ENCODE assay signal across 20 mouse cellular contexts in genomic region chr17:80719309-80719708, GRCm38 (mm10). TPM values are rescaled to one million over a fixed set of nuclear protein-coding genes. Genes with fewer than 3 reads are reported as not detected.
DNase-seq lines count a peak whose midpoint lies in the region; ATAC-seq and TF ChIP-seq lines count a peak whose summit lies in the region.
"Had no signal": no experiment of that assay in that cellular context is flagged by ENCODE, and none has a peak within 500 bp of the region (broad histone marks: within the 10 kb centered on the region; RNA-seq: fewer than 3 reads in every experiment).

No protein-coding gene starts in this region.

- H3K27me3 ChIP-seq in heart, embryonic 15.5 days: no peaks in the 10 kb centered on the region
- no peaks in the 10 kb centered on the region for H3K27me3 ChIP-seq in stomach, postnatal 0 days (ENCODE audit: control insufficient read depth, insufficient read depth, low read length)
- H3K27me3 ChIP-seq: heart, embryonic 13.5 days; hindbrain, embryonic 15.5 days had no signal

- H3K9ac ChIP-seq in heart, embryonic 15.5 days: no peak overlapping the region
- H3K9ac ChIP-seq in stomach, postnatal 0 days (ENCODE audit: low read length): no peak overlapping the region
- H3K9ac ChIP-seq: heart, embryonic 13.5 days; hindbrain, embryonic 15.5 days had no signal

- no peaks in the 10 kb centered on the region for H3K36me3 ChIP-seq in heart, embryonic 15.5 days
- no peaks in the 10 kb centered on the region for H3K36me3 ChIP-seq in stomach, postnatal 0 days (ENCODE audit: control insufficient read depth, insufficient read depth, low read length)
- H3K36me3 ChIP-seq: G1E; heart, embryonic 13.5 days; hindbrain, embryonic 15.5 days had no signal

- no peak for TF ChIP-seq EP300 in stomach, postnatal 0 days (optimal IDR thresholded peaks at IDR 0.05)

- H3K4me1 ChIP-seq in heart, embryonic 15.5 days (replicated peaks): peaks cover 50% of the 10 kb centered on the region
- H3K4me1 ChIP-seq in bone marrow macrophage, adult 2 months (ENCODE audit: control insufficient read depth, insufficient read depth, low read length): peaks cover 32% of the 10 kb centered on the region
- 0 out of 2 replicates have a peak, but pooled peaks cover 2% of the 10 kb centered on the region for H3K4me1 ChIP-seq in stomach, postnatal 0 days (replicated peaks; ENCODE audit: control insufficient read depth, insufficient read depth)

- 0 out of 2 replicates have a peak overlapping the region, but pooled peaks have one; percentile 24 for H3K27ac ChIP-seq in heart, embryonic 15.5 days
- peak overlapping the region; percentile 52; the same call in 1 of the 2 replicates for H3K27ac ChIP-seq in bone marrow macrophage, adult 2 months (ENCODE audit: insufficient read depth, low read depth, low read length)
- no peak overlapping the region for H3K27ac ChIP-seq in stomach, postnatal 0 days (replicated peaks)
- H3K27ac ChIP-seq: embryonic facial prominence, embryonic 10.5 days; forebrain, embryonic 10.5 days; heart, embryonic 13.5 days; hindbrain, embryonic 15.5 days had no signal

- no peak for TF ChIP-seq POLR2A in bone marrow macrophage, adult 2 months (IDR thresholded peaks at IDR 0.05; ENCODE audit: borderline replicate concordance, low read depth, low read length)

- ATAC-seq in heart, embryonic 15.5 days (replicated peaks; ENCODE audit: insufficient number of reproducible peaks, insufficient read depth, low FRiP score, low read depth): no peak
- peak; percentile 62 for ATAC-seq in megakaryocyte, adult 5-6 weeks (ENCODE audit: poor library complexity, severe bottlenecking)
- ATAC-seq in stomach, postnatal 0 days (ENCODE audit: low FRiP score, low TSS enrichment): no peak
- ATAC-seq: forebrain, embryonic 14.5 days; intestine, embryonic 16.5 days had no signal

- TF ChIP-seq CTCF in bone marrow macrophage, adult 2 months (IDR thresholded peaks at IDR 0.05; ENCODE audit: low read depth, low read length): no peak
- TF ChIP-seq CTCF in stomach, postnatal 0 days (IDR thresholded peaks at IDR 0.05; ENCODE audit: low read depth): no peak

- H3K4me3 ChIP-seq in heart, embryonic 15.5 days: no peak overlapping the region
- no peak overlapping the region for H3K4me3 ChIP-seq in bone marrow macrophage, adult 2 months (ENCODE audit: insufficient read depth, low read length)
- H3K4me3 ChIP-seq in stomach, postnatal 0 days (ENCODE audit: low read depth, low read length): no peak overlapping the region
- H3K4me3 ChIP-seq: embryonic facial prominence, embryonic 10.5 days; forebrain, embryonic 10.5 days; heart, embryonic 13.5 days; hindbrain, embryonic 15.5 days had no signal

- no peak overlapping the region for H3K4me2 ChIP-seq in heart, embryonic 15.5 days
- no peak overlapping the region for H3K4me2 ChIP-seq in stomach, postnatal 0 days (replicated peaks; ENCODE audit: low read depth)
- H3K4me2 ChIP-seq: heart, embryonic 13.5 days; hindbrain, embryonic 15.5 days had no signal

- intact Hi-C loops in heart, postnatal 25 days (cut with DNase I): no loop called here

- H3K9me3 ChIP-seq in heart, embryonic 15.5 days (replicated peaks): no peaks in the 10 kb centered on the region
- H3K9me3 ChIP-seq in stomach, postnatal 0 days (ENCODE audit: control insufficient read depth, low read length): no peaks in the 10 kb centered on the region
- H3K9me3 ChIP-seq: embryonic facial prominence, embryonic 10.5 days; forebrain, embryonic 10.5 days; heart, embryonic 13.5 days; hindbrain, embryonic 15.5 days had no signal

- no peak for DNase-seq in heart, postnatal 25 days (ENCODE audit: low spot score)
- peak; percentile 31 for DNase-seq in A20 (ENCODE audit: low read depth, low spot score)
- DNase-seq in natural killer cell, adult 2 months (ENCODE audit: low spot score in 2 of 2): no peak
- no peak for DNase-seq in stomach, postnatal 0 days (ENCODE audit: low spot score)
- DNase-seq: adrenal gland, postnatal 10 days; cerebellum, adult 18-20 months; cerebellum, adult 9-11 months; cerebellum, postnatal 36 days; gastrocnemius, postnatal 10 days; heart, postnatal 36 days had no signal

- 83% methylated on average over 5 of the region's 5 CpGs for WGBS in heart, embryonic 15.5 days
- WGBS in stomach, postnatal 0 days: 84% methylated on average over 5 of the region's 5 CpGs

RNA-seq across cellular contexts. Expression of gene Map4k3, which starts 9.0 kb away (rescaled TPM):
- polyA plus RNA-seq in heart, embryonic 15.5 days (2015; fragmentation: Nextera tagmentation; extraction: Ambion mirVana): 17.9 and 19.1 TPM in 2 replicates
- 10 to 100 TPM; 24.0 to 24.4 TPM for total RNA-seq in heart, postnatal 25 days (2021)
- polyA plus RNA-seq in bone marrow macrophage, adult 2 months (2012; ENCODE audit: insufficient read depth, insufficient read length, missing spikeins): 30.9 and 31.0 TPM in 2 replicates
- 7.6 and 7.9 TPM in 2 replicates for total RNA-seq in megakaryocyte, adult 5-6 weeks (2015)
- 5.6 and 8.6 TPM in 2 replicates for total RNA-seq in megakaryocyte, adult 5-6 weeks (2017)
- polyA plus RNA-seq in stomach, postnatal 0 days (2015; fragmentation: Nextera tagmentation; extraction: Ambion mirVana): 16.9 and 18.1 TPM in 2 replicates
- polyA plus RNA-seq: G1E had no signal
